Mouse (Mus musculus) intestine, embryonic 14.5 days (tissue): ENCODE measurements at regions not wholly inside any gene's neighbourhood (a gene's known extent, or its start where the extent isn't known, plus 50 kb on each side); places are given as distances from the start of the nearest gene placed in this dataset.

Source experiments
- ATAC-seq: fragments of 200-750 bp; cut with Nextera tagmentation; replicated peaks from 2 replicates; pipeline ENCODE4 v1.8.0; 2017; ENCODE audit warnings: low read depth, moderate number of reproducible peaks, moderate TSS enrichment, moderate library complexity; ENCODE audit not compliant: low FRiP score, low TSS enrichment
- DNase-seq: peaks from one replicate; pipeline ENCODE4 v3.0.0-alpha.2; 2018; ENCODE audit warnings: low spot score
- H3K27ac ChIP-seq: fragments of 300-500 bp; sonication (generic); 2 replicates; pipeline ENCODE4 v1.5.1; 2014; ENCODE audit warnings: low read depth, mild to moderate bottlenecking, control low read depth
- H3K27me3 ChIP-seq: fragments of 300-500 bp; sonication (generic); replicated peaks from 2 replicates; pipeline ENCODE4 v1.6.1; 2014; ENCODE audit warnings: low read length, control low read depth; ENCODE audit not compliant: control insufficient read depth, insufficient read depth
- H3K36me3 ChIP-seq: fragments of 300-500 bp; sonication (generic); 2 replicates; pipeline ENCODE4 v1.6.1; 2014; ENCODE audit warnings: low read length, control low read depth; ENCODE audit not compliant: control insufficient read depth, insufficient read depth
- H3K4me1 ChIP-seq: fragments of 300-500 bp; sonication (generic); replicated peaks from 2 replicates; pipeline ENCODE4 v1.6.1; 2014; ENCODE audit warnings: low read length, control low read depth, mixed read lengths; ENCODE audit not compliant: control insufficient read depth, insufficient read depth
- H3K4me2 ChIP-seq: fragments of 300-500 bp; sonication (generic); 2 replicates; pipeline ENCODE4 v1.6.1; 2014; ENCODE audit warnings: low read length
- H3K4me3 ChIP-seq: fragments of 300-500 bp; sonication (generic); 2 replicates; pipeline ENCODE4 v1.5.1; 2014; ENCODE audit warnings: low read depth, low read length, control low read depth, mixed read lengths
- H3K9ac ChIP-seq: fragments of 300-500 bp; sonication (generic); 2 replicates; pipeline ENCODE4 v1.6.1; 2014; ENCODE audit warnings: mild to moderate bottlenecking, low read length
- H3K9me3 ChIP-seq: fragments of 300-500 bp; sonication (generic); 2 replicates; pipeline ENCODE4 v1.6.1; 2016; ENCODE audit warnings: low read length, control low read depth; ENCODE audit not compliant: control insufficient read depth
- WGBS: fragments of 180-500 bp; shearing (Covaris S2); extraction: QIAGEN DNeasy Blood & Tissue Kit; methylation state at CpG from one replicate; pipeline ENCODE4 v1.1.7; 2014; 5-methylcytosine and 5-hydroxymethylcytosine counted together

DNA sequence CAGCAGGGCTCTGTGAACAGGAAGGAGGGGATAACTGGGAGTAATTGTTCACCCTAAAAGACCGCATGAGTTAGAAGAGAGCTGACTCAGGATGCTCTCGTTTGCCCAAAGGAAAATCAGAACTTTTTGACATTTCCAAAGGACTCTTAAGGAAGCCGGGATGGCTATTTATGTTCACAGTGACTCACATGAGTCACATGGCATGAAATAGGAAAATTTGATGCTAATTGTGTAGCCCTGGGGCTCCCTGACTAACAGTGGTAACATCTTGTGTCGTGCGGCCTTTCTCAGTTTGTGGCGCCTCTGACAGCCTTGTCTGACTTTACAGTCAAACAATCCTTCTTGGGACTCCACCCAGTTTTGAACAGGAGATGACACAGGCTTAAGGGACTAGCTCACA lies 51.9 kb upstream of the Cacna1a start:
- DNase-seq (no peak), ATAC-seq (no peak)
- no peak overlapping the region for H3K4me2 ChIP-seq
- no peaks in the 10 kb centered on the region for H3K4me1 ChIP-seq
- WGBS = 79% methylated on average over 6 of the region's 6 CpGs
- H3K4me3 ChIP-seq = no peak overlapping the region
- H3K36me3 ChIP-seq = no peaks in the 10 kb centered on the region
- peaks cover 28% of the 10 kb centered on the region for H3K27me3 ChIP-seq
- H3K27ac ChIP-seq = no peak overlapping the region
- H3K9ac ChIP-seq = no peak overlapping the region
- H3K9me3 ChIP-seq = no peaks in the 10 kb centered on the region

- no peak overlapping the region for H3K9ac ChIP-seq
- H3K4me3 ChIP-seq = no peak overlapping the region
- H3K4me2 ChIP-seq = no peak overlapping the region
- peaks cover 19% of the 10 kb centered on the region for H3K27me3 ChIP-seq
- ATAC-seq (no peak), DNase-seq (no peak)
- H3K36me3 ChIP-seq = no peaks in the 10 kb centered on the region
- H3K27ac ChIP-seq = no peak overlapping the region
- no peaks in the 10 kb centered on the region for H3K4me1 ChIP-seq
- no peaks in the 10 kb centered on the region for H3K9me3 ChIP-seq
- 72% methylated on average over 5 of the region's 5 CpGs for WGBS
Measured at GRCm38 (mm10) chr8:84334333-84334732, 53.9 kb upstream of the Cacna1a start.

DNA sequence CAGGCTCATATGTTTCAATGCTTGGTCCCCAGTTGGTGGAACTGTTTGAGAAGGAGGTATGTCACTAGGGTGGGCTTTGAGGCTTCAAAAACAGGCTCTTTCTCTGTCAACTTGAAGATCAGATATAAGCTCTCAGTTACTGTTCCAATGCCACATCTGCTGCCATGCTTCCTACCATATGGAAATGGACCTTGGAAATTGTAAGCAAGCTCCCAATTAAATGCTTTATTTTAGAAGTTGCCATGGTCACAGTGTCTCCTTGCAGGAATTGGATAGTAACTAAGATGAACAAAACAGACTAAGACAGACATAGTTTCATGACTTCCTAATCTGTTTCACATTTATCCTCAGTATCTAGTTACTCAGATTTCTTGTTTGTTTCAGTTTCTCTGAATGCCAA lies 56.7 kb upstream of the Cacna1a start:
- ATAC-seq (no peak), DNase-seq (no peak)

DNA sequence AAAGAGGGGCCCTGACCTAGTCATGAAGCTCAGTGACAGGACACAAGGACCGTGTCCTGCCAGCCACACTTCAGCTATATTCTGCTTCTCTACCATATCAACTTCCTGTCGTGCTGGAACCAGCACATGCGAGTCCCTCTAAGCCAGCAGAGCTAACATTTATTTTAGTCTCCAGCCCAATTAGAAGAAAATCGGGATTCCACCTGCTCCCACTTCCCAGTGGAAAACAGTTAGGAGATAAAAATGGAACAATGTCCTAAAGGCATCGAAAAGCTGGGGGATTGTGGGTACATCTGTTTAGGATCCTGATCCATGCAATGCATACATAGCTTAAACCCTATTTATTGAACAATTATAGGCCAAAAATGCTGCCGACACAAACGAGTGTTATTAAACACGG lies 58.7 kb upstream of the Cacna1a start:
- no peak for ATAC-seq
- 73% methylated on average over 8 of the region's 8 CpGs for WGBS

More for the DNA sequence above, 56.7 kb upstream of the Cacna1a start:
- H3K9me3 ChIP-seq = no peaks in the 10 kb centered on the region
- no peak overlapping the region for H3K9ac ChIP-seq
- H3K4me2 ChIP-seq = no peak overlapping the region
- no peaks in the 10 kb centered on the region for H3K27me3 ChIP-seq
- no peaks in the 10 kb centered on the region for H3K36me3 ChIP-seq
- no peaks in the 10 kb centered on the region for H3K4me1 ChIP-seq
- no peak overlapping the region for H3K4me3 ChIP-seq
- H3K27ac ChIP-seq = no peak overlapping the region

GRCm38 (mm10) chr8:84322761-84323160 lies 52.6 kb upstream of the Ccdc130 start:
- H3K36me3 ChIP-seq = no peaks in the 10 kb centered on the region
- H3K4me2 ChIP-seq = no peak overlapping the region
- no peak overlapping the region for H3K9ac ChIP-seq
- 0 out of 2 replicates have a peak, but pooled peaks cover 3% of the 10 kb centered on the region for H3K4me1 ChIP-seq
- ATAC-seq (no peak), DNase-seq (no peak)
- no peak overlapping the region for H3K27ac ChIP-seq
- H3K9me3 ChIP-seq = no peaks in the 10 kb centered on the region
- H3K27me3 ChIP-seq = no peaks in the 10 kb centered on the region
- no peak overlapping the region for H3K4me3 ChIP-seq
- WGBS = 68% methylated on average over 10 of the region's 10 CpGs

More for the DNA sequence above, 58.7 kb upstream of the Cacna1a start:
- no peaks in the 10 kb centered on the region for H3K9me3 ChIP-seq
- H3K4me2 ChIP-seq = no peak overlapping the region
- no peaks in the 10 kb centered on the region for H3K4me1 ChIP-seq
- H3K4me3 ChIP-seq = no peak overlapping the region
- no peak overlapping the region for H3K27ac ChIP-seq
- no peaks in the 10 kb centered on the region for H3K36me3 ChIP-seq
- H3K27me3 ChIP-seq = no peaks in the 10 kb centered on the region
- DNase-seq = no peak
- no peak overlapping the region for H3K9ac ChIP-seq

DNA sequence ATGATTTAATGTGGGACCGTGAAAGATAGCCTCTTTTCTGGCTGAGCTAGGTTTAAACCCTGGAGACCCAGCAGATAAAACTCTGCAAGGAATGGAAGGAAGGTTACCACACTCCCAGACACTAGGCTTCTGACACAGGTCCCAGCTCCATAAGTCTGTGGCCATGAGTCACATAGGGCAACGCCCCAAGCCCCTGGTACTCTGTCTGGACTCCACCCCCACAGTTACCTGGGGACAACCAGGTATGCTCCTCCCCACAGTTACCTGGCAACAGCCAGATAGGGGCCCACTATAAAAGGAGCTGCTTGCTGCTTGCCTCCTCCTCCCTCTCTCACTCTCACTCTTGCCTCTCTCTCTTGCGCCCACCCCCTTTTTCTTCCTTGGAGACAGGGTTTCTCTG lies 51.7 kb upstream of the Ccdc130 start:
- Histone ChIP-seq H3K27ac (no peak overlapping the region), H3K4me2 (no peak overlapping the region), H3K27me3 (no peaks in the 10 kb centered on the region), H3K9ac (no peak overlapping the region), H3K36me3 (no peaks in the 10 kb centered on the region), H3K9me3 (no peaks in the 10 kb centered on the region), H3K4me3 (no peak overlapping the region), H3K4me1 (0 out of 2 replicates have a peak, but pooled peaks cover 3% of the 10 kb centered on the region)
- 52% methylated on average over 3 of the region's 3 CpGs for WGBS
- ATAC-seq (peak; percentile 88), DNase-seq (no peak)
